Mouse (Mus musculus) megakaryocyte, embryonic 14.5 days (primary cell): ENCODE results near the gene Ncoa7.
"Not testable (repeated sequence)": the region's sequence is repeated elsewhere in the genome, so short reads cannot be mapped to it uniquely, and the experiment has no call there.

Source experiments
- FLI1 ChIP-seq: IDR thresholded peaks from 2 replicates; pipeline ENCODE4 v1.6.1; 2012; ENCODE audit warnings: low read length, inconsistent platforms, mixed read lengths
- GATA1 ChIP-seq: IDR thresholded peaks from 3 replicates; pipeline ENCODE4 v1.6.1; 2012; ENCODE audit warnings: mixed read lengths, low read length, inconsistent platforms, borderline replicate concordance

DNA sequence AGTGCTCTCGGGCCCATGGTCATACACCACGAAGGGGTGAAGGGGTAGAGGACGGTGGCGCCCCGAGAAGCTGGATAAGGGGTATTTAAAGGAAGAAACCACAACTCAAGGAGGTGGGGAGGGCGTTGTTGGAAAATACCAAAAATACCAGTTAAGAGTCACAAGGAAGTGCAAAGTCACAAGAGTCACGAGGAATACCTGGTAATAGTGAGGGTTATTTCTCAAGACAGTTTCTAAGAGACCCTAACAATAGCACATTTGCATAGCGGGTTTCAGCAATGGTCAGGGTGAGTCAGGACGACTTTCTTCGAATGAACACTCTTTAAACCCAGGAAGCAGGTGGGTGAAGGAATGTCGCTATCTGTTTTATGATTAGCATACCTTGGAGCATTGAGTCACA, 174.7 kb downstream of the Ncoa7 start:
- TF ChIP-seq GATA1, FLI1: not testable (repeated sequence)
